Mouse (Mus musculus): ENCODE measurements around the gene P3h4.

DNA sequence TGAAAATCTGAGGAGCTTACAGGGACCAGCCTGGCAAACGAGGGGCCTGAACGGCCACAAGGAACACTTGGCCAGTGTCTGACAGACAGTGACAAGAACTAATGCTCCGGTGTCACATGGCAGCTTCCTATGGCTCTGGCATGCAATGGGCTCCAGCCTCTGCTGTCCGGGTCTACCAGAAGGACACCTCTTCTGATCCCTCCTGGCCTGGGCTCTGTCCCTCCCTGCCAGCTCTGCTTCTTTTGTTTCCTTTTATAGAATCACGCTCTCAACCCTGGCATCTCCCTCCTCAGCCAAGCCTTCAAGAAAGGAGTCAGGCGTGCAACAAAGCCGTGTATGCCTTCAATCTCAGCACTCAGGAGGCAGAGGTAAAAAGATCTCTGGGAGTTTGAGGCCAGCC, 15.4 kb upstream of the P3h4 start:
- TF ChIP-seq CTCF (IDR thresholded peaks at IDR 0.05; ENCODE audit: low read depth) = no peak
- TF ChIP-seq EP300 (IDR thresholded peaks at IDR 0.05; ENCODE audit: low read depth) = no peak

Measured in liver, postnatal 0 days (tissue).